Mouse (Mus musculus) forebrain, embryonic 14.5 days (tissue): Measurements from ENCODE around the gene Glmp. TPM values are rescaled to one million over a fixed set of nuclear protein-coding genes. Genes with fewer than 3 reads are reported as not detected.

Experiments used
- ATAC-seq: fragments of 200-750 bp; cut with Nextera tagmentation; 2 replicates; pipeline ENCODE4 v1.8.0; 2017; ENCODE audit warnings: mild to moderate bottlenecking, moderate library complexity
- DNase-seq: peaks from one replicate; pipeline ENCODE4 v3.0.0-alpha.2; 2015; ENCODE audit warnings: low spot score
- H3K27ac ChIP-seq: fragments of 300-500 bp; sonication (generic); 2 replicates; pipeline ENCODE4 v1.5.1; 2014; ENCODE audit warnings: low read depth, mild to moderate bottlenecking, control low read depth, low read length, moderate library complexity
- H3K27me3 ChIP-seq: fragments of 300-500 bp; sonication (generic); replicated peaks from 2 replicates; pipeline ENCODE4 v1.6.1; 2014; ENCODE audit warnings: low read length, control low read depth, mixed read lengths; ENCODE audit not compliant: control insufficient read depth, insufficient read depth
- H3K36me3 ChIP-seq: fragments of 300-500 bp; sonication (generic); 2 replicates; pipeline ENCODE4 v1.6.1; 2014; ENCODE audit warnings: low read length, control low read depth; ENCODE audit not compliant: control insufficient read depth, insufficient read depth
- H3K4me1 ChIP-seq: fragments of 300-500 bp; sonication (generic); 2 replicates; pipeline ENCODE4 v1.6.1; 2014; ENCODE audit warnings: antibody characterized with exemption, low read length, control low read depth; ENCODE audit not compliant: control insufficient read depth, insufficient read depth
- H3K4me2 ChIP-seq: fragments of 300-500 bp; sonication (generic); 2 replicates; pipeline ENCODE4 v1.6.1; 2014; ENCODE audit warnings: mild to moderate bottlenecking, control low read depth, low read length
- H3K4me3 ChIP-seq: fragments of 300-500 bp; sonication (generic); 2 replicates; pipeline ENCODE4 v1.5.1; 2014; ENCODE audit warnings: low read depth, low read length, control low read depth
- H3K9ac ChIP-seq: fragments of 300-500 bp; sonication (generic); 2 replicates; pipeline ENCODE4 v1.6.1; 2014; ENCODE audit warnings: mild to moderate bottlenecking, low read length, control low read depth, moderate library complexity
- H3K9me3 ChIP-seq: fragments of 300-500 bp; sonication (generic); replicated peaks from 2 replicates; pipeline ENCODE4 v1.6.1; 2016; ENCODE audit warnings: low read length, control low read depth, mixed read lengths; ENCODE audit not compliant: control insufficient read depth
- WGBS: fragments of 180-500 bp; shearing (Covaris S2); extraction: QIAGEN DNeasy Blood & Tissue Kit; methylation state at CpG from one replicate; pipeline ENCODE4 v1.1.7; 2014; 5-methylcytosine and 5-hydroxymethylcytosine counted together
- polyA plus RNA-seq: library from polyadenylated mRNA; unstranded; fragments of >200 nt; fragmentation: Nextera tagmentation; extraction: Ambion mirVana; gene quantifications from 2 replicates; pipeline ENCODE4 v1.2.1, GENCODE M21; 2014

Gene Glmp
- polyA plus RNA-seq, 1 experiment from 2014 or later = 63.4 TPM

- WGBS = 93% methylated on average over 13 of the region's 13 CpGs
- no peak overlapping the region for H3K9ac ChIP-seq
- no peaks in the 10 kb centered on the region for H3K9me3 ChIP-seq
- no peak overlapping the region for H3K4me2 ChIP-seq
- no peak for ATAC-seq
- H3K36me3 ChIP-seq = peaks cover 99% of the 10 kb centered on the region
- no peaks in the 10 kb centered on the region for H3K27me3 ChIP-seq
- no peaks in the 10 kb centered on the region for H3K4me1 ChIP-seq
- no peak overlapping the region for H3K4me3 ChIP-seq
- no peak overlapping the region for H3K27ac ChIP-seq
- DNase-seq = no peak
Measured at GRCm38 (mm10) chr3:88350732-88351131, 25.9 kb downstream of the Glmp start.

GRCm38 (mm10) chr3:88352907-88353306, 28.1 kb downstream of the Glmp start:
- WGBS = 98% methylated on average over 9 of the region's 9 CpGs
- no peaks in the 10 kb centered on the region for H3K4me1 ChIP-seq
- no peak overlapping the region for H3K27ac ChIP-seq
- H3K9ac ChIP-seq = no peak overlapping the region
- no peaks in the 10 kb centered on the region for H3K27me3 ChIP-seq
- ATAC-seq (no peak), DNase-seq (no peak)
- H3K4me3 ChIP-seq = no peak overlapping the region
- no peak overlapping the region for H3K4me2 ChIP-seq
- peaks cover 99% of the 10 kb centered on the region for H3K36me3 ChIP-seq
- no peaks in the 10 kb centered on the region for H3K9me3 ChIP-seq

- ATAC-seq = no peak
- no peaks in the 10 kb centered on the region for H3K4me1 ChIP-seq
- no peak overlapping the region for H3K27ac ChIP-seq
- H3K36me3 ChIP-seq = peaks cover 99% of the 10 kb centered on the region
- no peak for DNase-seq
- H3K4me2 ChIP-seq = no peak overlapping the region
- no peak overlapping the region for H3K4me3 ChIP-seq
- H3K9me3 ChIP-seq = no peaks in the 10 kb centered on the region
- no peak overlapping the region for H3K9ac ChIP-seq
- WGBS = 98% methylated on average over 8 of the region's 8 CpGs
- H3K27me3 ChIP-seq = no peaks in the 10 kb centered on the region
Measured at GRCm38 (mm10) chr3:88354396-88355165, 29.8 kb downstream of the Glmp start.

- no peak overlapping the region for H3K4me3 ChIP-seq
- no peak overlapping the region for H3K4me2 ChIP-seq
- no peaks in the 10 kb centered on the region for H3K27me3 ChIP-seq
- H3K9me3 ChIP-seq = no peaks in the 10 kb centered on the region
- DNase-seq (no peak), ATAC-seq (no peak)
- H3K27ac ChIP-seq = no peak overlapping the region
- H3K4me1 ChIP-seq = no peaks in the 10 kb centered on the region
- H3K36me3 ChIP-seq = peaks cover 87% of the 10 kb centered on the region
- 81% methylated on average over 5 of the region's 5 CpGs for WGBS
- no peak overlapping the region for H3K9ac ChIP-seq
Measured at GRCm38 (mm10) chr3:88359584-88359983, 34.8 kb downstream of the Glmp start.

- H3K36me3 ChIP-seq = peaks cover 83% of the 10 kb centered on the region
- DNase-seq = no peak
- no peak overlapping the region for H3K9ac ChIP-seq
- no peak overlapping the region for H3K4me3 ChIP-seq
- H3K4me1 ChIP-seq = no peaks in the 10 kb centered on the region
- no peak overlapping the region for H3K27ac ChIP-seq
- ATAC-seq = no peak
- H3K27me3 ChIP-seq = no peaks in the 10 kb centered on the region
- H3K9me3 ChIP-seq = no peaks in the 10 kb centered on the region
- no peak overlapping the region for H3K4me2 ChIP-seq
- 73% methylated on average over 3 of the region's 3 CpGs for WGBS
Measured at GRCm38 (mm10) chr3:88359989-88360388, 35.2 kb downstream of the Glmp start.

GRCm38 (mm10) chr3:88361096-88361495, 36.3 kb downstream of the Glmp start:
- H3K9ac ChIP-seq = no peak overlapping the region
- H3K4me1 ChIP-seq = no peaks in the 10 kb centered on the region
- no peak overlapping the region for H3K4me2 ChIP-seq
- peaks cover 72% of the 10 kb centered on the region for H3K36me3 ChIP-seq
- 88% methylated on average over 6 of the region's 6 CpGs for WGBS
- 0 out of 2 replicates have a peak, but pooled peaks cover 6% of the 10 kb centered on the region for H3K27me3 ChIP-seq
- no peak overlapping the region for H3K27ac ChIP-seq
- DNase-seq = no peak
- no peak for ATAC-seq
- no peaks in the 10 kb centered on the region for H3K9me3 ChIP-seq
- H3K4me3 ChIP-seq = no peak overlapping the region

GRCm38 (mm10) chr3:88361612-88362313, 36.9 kb downstream of the Glmp start:
- ATAC-seq (no peak), DNase-seq (no peak)
- Histone ChIP-seq H3K36me3 (peaks cover 65% of the 10 kb centered on the region), H3K9ac (no peak overlapping the region), H3K4me2 (no peak overlapping the region), H3K4me3 (no peak overlapping the region), H3K9me3 (no peaks in the 10 kb centered on the region), H3K27me3 (0 out of 2 replicates have a peak, but pooled peaks cover 6% of the 10 kb centered on the region), H3K4me1 (no peaks in the 10 kb centered on the region), H3K27ac (no peak overlapping the region)
- WGBS = 84% methylated on average over 2 of the region's 2 CpGs

GRCm38 (mm10) chr3:88363700-88364099, 38.9 kb downstream of the Glmp start:
- WGBS = 49% methylated on average over 4 of the region's 4 CpGs
- DNase-seq (no peak), ATAC-seq (no peak)

GRCm38 (mm10) chr3:88364337-88364736, 39.5 kb downstream of the Glmp start, which contains the start of gene Paqr6:
Gene Paqr6 (plus strand): TSS chr3:88364584.
- Histone ChIP-seq H3K27me3 (0 out of 2 replicates have a peak, but pooled peaks cover 6% of the 10 kb centered on the region), H3K9ac (no peak within 1 kb of the TSS), H3K4me3 (no peak within 1 kb of the TSS), H3K27ac (no peak within 1 kb of the TSS), H3K4me1 (no peaks in the 10 kb centered on the region), H3K9me3 (no peaks in the 10 kb centered on the region), H3K36me3 (peaks cover 39% of the 10 kb centered on the region), H3K4me2 (0 out of 2 replicates have a peak within 1 kb of the TSS, but pooled peaks have one; percentile 9)
- DNase-seq (peak; percentile 25), ATAC-seq (no peak)
- 2% methylated on average over 16 of the region's 16 CpGs for WGBS

More at GRCm38 (mm10) chr3:88363700-88364099, 38.9 kb downstream of the Glmp start:
- no peak overlapping the region for H3K27ac ChIP-seq
- no peaks in the 10 kb centered on the region for H3K9me3 ChIP-seq
- no peak overlapping the region for H3K4me3 ChIP-seq
- no peak overlapping the region for H3K9ac ChIP-seq
- 0 out of 2 replicates have a peak, but pooled peaks cover 6% of the 10 kb centered on the region for H3K27me3 ChIP-seq
- H3K4me1 ChIP-seq = no peaks in the 10 kb centered on the region
- peaks cover 46% of the 10 kb centered on the region for H3K36me3 ChIP-seq
- no peak overlapping the region for H3K4me2 ChIP-seq
